Mouse (Mus musculus): ENCODE measurements around the gene Psmc2. TPM values are rescaled to one million over a fixed set of nuclear protein-coding genes. Genes with fewer than 3 reads are reported as not detected.

Psmc2 gene
- total RNA-seq (2023): 10 to 100 TPM; 72.5 to 74.1 TPM

GRCm38 (mm10) chr5:21785053-21785452 is at the start of gene Psmc2, which contains the start of gene Dnajc2:
Gene Psmc2, plus strand, starts transcription at chr5:21785283.
Gene Dnajc2, minus strand, starts transcription at chr5:21785251.

GRCm38 (mm10) chr5:21736956-21737585 is 48.0 kb upstream of the Psmc2 start, which contains the start of gene Pmpcb:
Gene Pmpcb, plus strand, starts transcription at chr5:21737141.

Other genes with a start within 250 kb of the Psmc2 start
- gene Lrrc17, start 241.7 kb upstream of the Psmc2 start, total RNA-seq (2023): not detected
- not detected for gene Fbxl13, start 139.6 kb upstream of the Psmc2 start, total RNA-seq (2023)
- 10 to 100 TPM; 39.9 to 40.3 TPM for gene Armc10, start 139.5 kb upstream of the Psmc2 start, total RNA-seq (2023)
- 1 to 10 TPM; 2.3 to 3.1 TPM for gene Napepld, start 83.9 kb upstream of the Psmc2 start, total RNA-seq (2023)
- gene Pmpcb, start 48.1 kb upstream of the Psmc2 start, total RNA-seq (2023): 10 to 100 TPM; 91.1 to 92.8 TPM
- gene Dnajc2, start within 50 bp of the Psmc2 start, total RNA-seq (2023): 10 to 100 TPM; 61.7 to 69.6 TPM
- gene Slc26a5, start 80.3 kb downstream of the Psmc2 start, total RNA-seq (2023): not detected

All from B cell, adult 67 days (primary cell).